Mouse (Mus musculus) small intestine, adult 2 months (tissue): Measurements from ENCODE around the gene Alad. TPM values are rescaled to one million over a fixed set of nuclear protein-coding genes. Genes with fewer than 3 reads are reported as not detected.

ENCODE experiments used
- H3K27ac ChIP-seq: fragments of 200-500 bp; 2 replicates; pipeline ENCODE4 v1.5.1; 2012; ENCODE audit warnings: low read depth, low read length, control low read depth, inconsistent platforms; ENCODE audit not compliant: insufficient read depth
- H3K27me3 ChIP-seq: fragments of 200-500 bp; 2 replicates; pipeline ENCODE4 v1.6.1; 2012; ENCODE audit warnings: mild to moderate bottlenecking, moderate library complexity, low read length, inconsistent platforms; ENCODE audit not compliant: control insufficient read depth, insufficient read depth
- H3K36me3 ChIP-seq: fragments of 200-500 bp; 2 replicates; pipeline ENCODE4 v1.6.1; 2012; ENCODE audit warnings: mild to moderate bottlenecking, low read length, control low read depth, inconsistent platforms; ENCODE audit not compliant: control insufficient read depth, insufficient read depth
- H3K4me1 ChIP-seq: fragments of 200-500 bp; 2 replicates; pipeline ENCODE4 v1.6.1; 2012; ENCODE audit warnings: low read length, inconsistent platforms, mixed read lengths; ENCODE audit not compliant: control insufficient read depth, insufficient read depth, insufficient read length
- H3K4me3 ChIP-seq: fragments of 200-500 bp; 2 replicates; pipeline ENCODE4 v1.5.1; 2012; ENCODE audit warnings: low read depth, mild to moderate bottlenecking, control low read depth, inconsistent platforms, low read length, moderate library complexity
- CTCF ChIP-seq: fragments of 200-500 bp; IDR thresholded peaks from 2 replicates; pipeline ENCODE4 v1.5.1; 2012; ENCODE audit warnings: low read depth, mild to moderate bottlenecking, control low read depth, inconsistent platforms, low read length, moderate library complexity, mixed read lengths; ENCODE audit not compliant: insufficient replicate concordance, insufficient read length; ENCODE audit errors: extremely low read depth
- POLR2A ChIP-seq: fragments of 200-500 bp; IDR thresholded peaks from 2 replicates; pipeline ENCODE4 v1.6.1; 2012; ENCODE audit warnings: low read depth, mild to moderate bottlenecking, control low read depth, inconsistent platforms, low read length, moderate library complexity
- WGBS: fragments of 180-500 bp; shearing (Covaris S2); methylation state at CpG from one replicate; pipeline ENCODE4 v1.1.7; 2018; 5-methylcytosine and 5-hydroxymethylcytosine counted together
- polyA plus RNA-seq: library from polyadenylated mRNA; depleted of rRNA; stranded (reverse); fragments of >200 nt; gene quantifications from 2 replicates; pipeline ENCODE4 v1.2.3, GENCODE M21; 2012

Alad gene
- polyA plus RNA-seq, 1 experiment, result 110 TPM

DNA sequence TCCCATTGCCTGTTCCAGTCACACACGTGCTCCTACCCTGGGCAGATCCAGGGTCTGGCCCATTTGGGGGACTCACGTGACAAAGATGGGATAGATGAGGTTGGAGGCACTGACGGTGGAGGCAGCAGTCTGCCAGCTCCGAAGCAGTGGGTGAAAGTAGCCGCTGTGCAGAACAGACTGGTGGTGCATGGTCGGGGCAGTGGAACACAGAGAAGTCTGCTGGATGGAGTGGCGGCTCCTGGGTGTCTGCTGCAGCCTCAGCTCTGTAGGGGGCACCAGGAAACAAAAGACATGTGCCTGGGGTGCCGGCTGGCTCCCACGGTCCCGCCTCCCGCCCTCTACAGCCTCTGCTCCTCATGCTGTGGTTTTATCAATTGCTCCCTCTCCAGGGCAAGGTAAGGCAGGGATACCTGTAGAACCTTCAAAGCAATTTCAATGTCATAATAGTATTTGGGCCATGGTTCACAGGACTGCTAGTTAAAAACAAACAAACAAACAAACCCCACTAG, 5.7 kb downstream of the Alad start:
- WGBS, result 74% methylated on average over 11 of the region's 11 CpGs
- Histone ChIP-seq H3K4me1 (peaks cover 28% of the 10 kb centered on the region), H3K4me3 (no peak overlapping the region), H3K36me3 (peaks cover 41% of the 10 kb centered on the region), H3K27me3 (no peaks in the 10 kb centered on the region), H3K27ac (no peak overlapping the region)
- TF ChIP-seq POLR2A (no peak), CTCF (no peak)

DNA sequence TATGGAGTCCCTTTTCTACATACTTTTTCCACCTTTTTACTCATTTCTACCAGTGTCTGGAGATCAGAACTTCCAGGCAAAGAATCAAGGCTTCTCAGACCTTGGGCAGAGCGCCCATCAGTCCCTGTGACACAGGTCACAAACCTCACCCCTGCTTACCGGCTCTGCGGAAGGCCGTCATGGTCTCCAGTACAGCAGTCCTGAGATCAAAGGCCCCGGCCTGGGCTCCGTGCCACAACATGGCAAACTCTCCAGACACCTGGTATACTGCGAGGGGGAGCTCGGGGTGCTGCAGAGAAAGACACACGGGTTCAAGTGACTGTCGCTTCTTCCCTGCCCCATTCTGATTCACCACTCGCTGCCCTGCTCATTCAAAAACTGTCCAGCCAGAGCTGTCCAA, 9.8 kb downstream of the Alad start:
- H3K4me1 ChIP-seq, result peaks cover 10% of the 10 kb centered on the region
- no peak overlapping the region for H3K4me3 ChIP-seq
- peak overlapping the region; percentile 21; the same call in 1 of the 2 replicates for H3K27ac ChIP-seq
- H3K36me3 ChIP-seq, result peaks cover 54% of the 10 kb centered on the region
- 30% methylated on average over 11 of the region's 11 CpGs for WGBS
- H3K27me3 ChIP-seq, result no peaks in the 10 kb centered on the region
- TF ChIP-seq CTCF (no peak), POLR2A (no peak)

DNA sequence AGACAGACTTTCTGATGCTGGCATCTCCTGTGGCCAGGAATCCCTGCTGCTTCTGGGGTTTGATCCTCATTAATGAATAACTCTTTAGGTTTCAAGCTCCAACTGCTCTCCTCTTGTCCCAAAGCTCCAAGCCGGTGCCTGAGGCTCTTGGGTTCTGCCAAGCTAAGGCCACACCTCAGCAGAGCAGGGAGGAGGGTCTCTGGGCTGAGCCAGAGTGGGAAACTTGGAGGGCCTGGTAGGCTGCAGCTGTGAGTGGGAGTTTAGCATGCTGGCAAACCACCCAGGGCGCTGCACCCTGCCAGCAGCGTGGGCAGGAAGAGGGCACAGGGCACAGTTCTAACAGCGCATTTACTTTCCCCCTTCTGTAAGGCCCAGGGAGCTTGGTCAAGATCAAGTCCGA, 10.9 kb downstream of the Alad start:
- Histone ChIP-seq H3K27ac (no peak overlapping the region), H3K4me1 (peaks cover 14% of the 10 kb centered on the region), H3K4me3 (no peak overlapping the region), H3K36me3 (peaks cover 51% of the 10 kb centered on the region), H3K27me3 (no peaks in the 10 kb centered on the region)
- TF ChIP-seq POLR2A (no peak), CTCF (no peak)
- WGBS, result 33% methylated on average over 5 of the region's 5 CpGs

DNA sequence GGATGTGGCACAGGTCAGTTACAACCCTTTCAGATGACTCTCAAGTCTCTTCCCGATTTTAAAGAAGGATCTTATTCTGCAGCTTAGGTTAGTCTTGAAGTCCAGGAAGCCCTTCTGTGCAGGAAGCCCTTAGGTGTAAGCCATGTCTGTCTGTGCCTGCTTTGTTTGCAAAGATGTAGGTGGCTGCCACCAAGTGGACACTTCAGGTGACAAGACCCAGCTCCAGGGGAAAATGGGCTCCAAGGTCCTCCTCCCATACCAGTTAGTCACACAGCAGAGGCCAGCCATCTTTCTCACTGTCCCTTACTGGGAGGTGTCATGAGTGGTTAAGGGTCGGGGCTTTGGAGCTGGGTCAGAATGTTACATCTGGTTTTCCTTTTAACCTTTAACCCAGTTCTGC, 12.9 kb downstream of the Alad start:
- H3K4me1 ChIP-seq, result peaks cover 22% of the 10 kb centered on the region
- 23% methylated on average over 2 of the region's 2 CpGs for WGBS
- H3K4me3 ChIP-seq, result no peak overlapping the region
- H3K27me3 ChIP-seq, result no peaks in the 10 kb centered on the region
- peaks cover 36% of the 10 kb centered on the region for H3K36me3 ChIP-seq
- peak; percentile 62; the same call in 1 of the 2 replicates for TF ChIP-seq CTCF
- TF ChIP-seq POLR2A, result no peak
- no peak overlapping the region for H3K27ac ChIP-seq

DNA sequence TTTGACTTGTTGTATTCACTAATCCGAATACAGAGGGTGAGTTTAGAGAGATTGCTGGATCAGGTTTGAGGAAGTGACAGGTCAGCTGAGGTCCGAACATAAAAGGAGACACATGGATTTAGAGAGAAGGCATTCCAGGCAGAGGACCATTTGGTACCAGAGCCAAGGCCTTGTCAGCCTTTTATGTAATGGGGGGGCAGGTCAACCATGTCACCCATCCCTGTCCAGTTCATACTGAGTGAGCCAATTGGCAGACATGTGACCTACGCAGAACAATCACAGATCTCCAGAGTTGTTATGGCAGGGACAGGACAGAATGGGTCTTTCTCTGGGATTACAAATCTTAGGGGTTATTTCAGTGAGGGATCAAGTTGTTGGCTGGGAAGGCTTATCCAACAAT, 13.7 kb downstream of the Alad start:
- no peak overlapping the region for H3K27ac ChIP-seq

DNA sequence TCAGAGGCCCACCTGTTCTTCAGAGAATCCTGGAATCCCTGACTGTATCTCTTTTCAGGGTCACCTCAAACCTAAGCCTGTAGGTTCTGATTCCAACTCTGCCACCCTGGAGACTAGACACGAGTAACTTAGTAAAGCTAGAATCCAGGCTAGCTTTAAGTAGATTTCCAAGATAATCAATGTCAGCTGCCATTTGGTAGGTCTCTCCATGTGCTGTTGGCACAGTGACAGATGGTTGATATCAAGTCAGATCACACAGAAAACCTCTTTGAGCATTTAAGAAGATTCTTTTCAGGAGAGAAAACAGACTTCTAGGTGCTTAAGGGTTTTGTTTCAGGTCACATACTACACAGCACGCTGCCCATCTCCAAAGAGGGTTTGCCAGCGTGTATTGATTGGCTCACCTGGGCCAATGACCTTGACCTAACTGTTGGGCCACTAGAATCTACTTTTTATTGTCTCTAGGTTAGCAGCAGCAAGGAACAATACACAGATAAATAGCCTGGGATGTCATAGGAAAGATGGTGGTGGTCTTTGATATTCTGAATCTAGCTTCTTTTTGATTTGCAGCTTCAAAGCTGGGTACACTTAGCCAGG, 16.2 kb downstream of the Alad start, which contains the start of gene Hdhd3:
Hdhd3 (minus strand) TSS at position 94 of the 597 bp plus-strand sequence.
- peak within 1 kb of the TSS; percentile 97 for H3K27ac ChIP-seq
- H3K4me3 ChIP-seq, result peak within 1 kb of the TSS; percentile 96
- WGBS, result 35% methylated on average over 3 of the region's 3 CpGs
- H3K4me1 ChIP-seq, result peaks cover 18% of the 10 kb centered on the region
- H3K36me3 ChIP-seq, result peaks cover 22% of the 10 kb centered on the region
- no peak for TF ChIP-seq CTCF
- TF ChIP-seq POLR2A, result no peak
- H3K27me3 ChIP-seq, result no peaks in the 10 kb centered on the region

More for the DNA sequence above, 13.7 kb downstream of the Alad start:
- 80% methylated on average over 3 of the region's 3 CpGs for WGBS
- no peaks in the 10 kb centered on the region for H3K27me3 ChIP-seq
- TF ChIP-seq POLR2A, result no peak
- TF ChIP-seq CTCF, result no peak
- peaks cover 22% of the 10 kb centered on the region for H3K4me1 ChIP-seq
- H3K36me3 ChIP-seq, result peaks cover 28% of the 10 kb centered on the region
- no peak overlapping the region for H3K4me3 ChIP-seq

DNA sequence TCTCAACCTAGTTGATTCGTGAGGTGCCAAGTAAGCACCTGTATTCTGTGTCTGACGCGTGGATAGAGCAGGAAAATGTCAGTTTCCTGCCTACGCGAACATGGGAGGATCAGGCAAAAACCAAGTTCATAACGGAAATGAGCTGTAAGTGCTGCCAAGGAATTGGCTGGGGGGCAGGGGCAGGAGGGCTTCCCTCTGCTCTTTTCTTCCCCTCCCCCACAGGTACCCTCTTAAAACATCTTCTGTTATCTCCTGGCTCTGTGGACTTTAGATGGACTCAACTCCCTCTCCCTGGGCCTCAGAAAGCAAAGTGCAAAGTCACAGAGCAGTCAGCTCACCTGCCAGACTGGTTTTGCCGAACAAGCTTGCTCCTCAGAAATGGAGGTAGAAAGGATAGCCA, 16.7 kb downstream of the Alad start:
- no peaks in the 10 kb centered on the region for H3K27me3 ChIP-seq
- H3K36me3 ChIP-seq, result peaks cover 19% of the 10 kb centered on the region
- peak overlapping the region; percentile 34 for H3K4me3 ChIP-seq
- peak overlapping the region; percentile 97 for H3K27ac ChIP-seq
- 22% methylated on average over 7 of the region's 7 CpGs for WGBS
- TF ChIP-seq POLR2A (no peak), CTCF (no peak)
- H3K4me1 ChIP-seq, result peaks cover 18% of the 10 kb centered on the region
